Mouse (Mus musculus): ENCODE data around the gene Gnb5. TPM values are rescaled to one million over a fixed set of nuclear protein-coding genes. Genes with fewer than 3 reads are reported as not detected.

Gnb5 gene
- polyA plus RNA-seq (2016; fragmentation: Nextera tagmentation; extraction: Ambion mirVana), result 31.1 and 33.7 TPM in 2 replicates

GRCm38 (mm10) chr9:75306126-75306898 is at the start of gene Gnb5:
TSS of gene Gnb5 (plus strand) at chr9:75306288.
- H3K4me3 ChIP-seq, result no peak within 1 kb of the TSS
- H3K4me1 ChIP-seq, result no peaks in the 10 kb centered on the region
- no peaks in the 10 kb centered on the region for H3K36me3 ChIP-seq
- H3K9me3 ChIP-seq, result no peaks in the 10 kb centered on the region
- no peak within 1 kb of the TSS for H3K27ac ChIP-seq
- no peaks in the 10 kb centered on the region for H3K27me3 ChIP-seq
- 84% methylated on average over 11 of the region's 11 CpGs for WGBS
- no peak within 1 kb of the TSS for H3K4me2 ChIP-seq (replicated peaks)
- ATAC-seq (ENCODE audit: insufficient number of reproducible peaks, insufficient read depth, low FRiP score, low TSS enrichment), result no peak
- H3K9ac ChIP-seq, result no peak within 1 kb of the TSS

DNA sequence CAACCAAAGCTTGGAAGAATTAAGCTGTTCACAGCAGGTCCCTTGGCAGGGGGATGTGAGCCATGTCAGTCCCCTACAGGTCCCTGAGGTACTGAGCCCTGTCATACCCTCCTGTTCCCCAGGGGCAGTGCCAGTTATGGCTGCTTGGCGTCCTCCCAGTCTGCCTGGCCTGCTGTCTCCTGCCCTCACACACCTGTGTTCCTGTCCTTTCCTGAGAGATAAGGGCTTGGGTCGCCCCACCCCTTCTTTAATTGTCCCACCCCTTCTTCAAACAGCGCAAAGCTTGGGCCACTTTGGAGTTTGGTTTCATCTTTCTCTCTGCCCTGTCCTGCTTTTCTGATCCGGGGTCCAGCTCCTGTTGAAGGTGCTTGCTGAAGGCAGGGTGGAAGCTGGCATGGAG is 47.3 kb upstream of the Gnb5 start:
- no peak overlapping the region for H3K4me2 ChIP-seq (replicated peaks)
- no peaks in the 10 kb centered on the region for H3K36me3 ChIP-seq
- H3K4me3 ChIP-seq, result no peak overlapping the region
- no peak for ATAC-seq (ENCODE audit: insufficient number of reproducible peaks, insufficient read depth, low FRiP score, low TSS enrichment)
- H3K9ac ChIP-seq, result no peak overlapping the region
- no peaks in the 10 kb centered on the region for H3K27me3 ChIP-seq
- WGBS, result 71% methylated on average over 4 of the region's 4 CpGs
- H3K4me1 ChIP-seq, result peaks cover 1% of the 10 kb centered on the region
- H3K27ac ChIP-seq, result no peak overlapping the region
- H3K9me3 ChIP-seq, result no peaks in the 10 kb centered on the region

- no peak overlapping the region for H3K9ac ChIP-seq
- no peaks in the 10 kb centered on the region for H3K36me3 ChIP-seq
- no peaks in the 10 kb centered on the region for H3K27me3 ChIP-seq
- no peak for ATAC-seq (ENCODE audit: insufficient number of reproducible peaks, insufficient read depth, low FRiP score, low TSS enrichment)
- H3K4me1 ChIP-seq, result peaks cover 7% of the 10 kb centered on the region
- H3K4me2 ChIP-seq (replicated peaks), result no peak overlapping the region
- WGBS, result 87% methylated on average over 4 of the region's 4 CpGs
- H3K4me3 ChIP-seq, result no peak overlapping the region
- H3K9me3 ChIP-seq, result no peaks in the 10 kb centered on the region
- H3K27ac ChIP-seq, result no peak overlapping the region
These were observed 46.4 kb upstream of the Gnb5 start for GRCm38 (mm10) chr9:75259656-75260055.

GRCm38 (mm10) chr9:75261332-75261872 is 44.7 kb upstream of the Gnb5 start:
- Histone ChIP-seq H3K27me3 (no peaks in the 10 kb centered on the region), H3K9ac (no peak overlapping the region), H3K9me3 (no peaks in the 10 kb centered on the region), H3K36me3 (no peaks in the 10 kb centered on the region), H3K27ac (no peak overlapping the region), H3K4me2 (replicated peaks) (no peak overlapping the region), H3K4me3 (no peak overlapping the region), H3K4me1 (peaks cover 7% of the 10 kb centered on the region; the same call in 1 of the 2 replicates)
- ATAC-seq (ENCODE audit: insufficient number of reproducible peaks, insufficient read depth, low FRiP score, low TSS enrichment), result no peak
- WGBS, result 7% methylated on average over 8 of the region's 8 CpGs

DNA sequence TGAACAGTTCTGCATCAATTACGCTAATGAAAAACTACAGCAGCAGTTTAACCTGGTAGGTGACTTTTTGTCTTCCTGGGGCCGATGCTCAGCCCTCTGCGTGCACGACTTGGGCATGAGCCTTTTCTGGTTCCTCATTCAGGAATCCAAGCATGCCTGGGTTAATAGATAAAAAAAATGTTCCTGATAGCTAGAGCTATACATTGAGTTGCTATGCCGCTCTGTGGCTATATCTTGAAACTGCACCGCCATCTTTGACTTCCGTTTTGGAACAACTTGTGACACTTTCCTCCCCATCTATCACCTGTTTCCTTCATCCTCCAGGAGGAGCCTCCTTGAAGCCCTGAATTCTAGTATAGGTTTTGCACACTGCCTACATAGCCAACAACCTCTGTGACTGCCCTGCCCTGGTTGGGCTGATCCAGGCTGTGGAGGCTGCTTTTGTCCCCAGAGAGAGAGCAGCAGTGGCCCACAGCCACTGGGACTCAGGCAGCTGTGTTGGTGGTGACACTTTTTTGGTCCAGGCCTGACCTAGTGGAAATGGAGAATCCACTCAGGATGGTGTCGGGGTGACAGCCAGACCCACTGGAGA is 43.8 kb upstream of the Gnb5 start:
- no peak overlapping the region for H3K9ac ChIP-seq
- no peak overlapping the region for H3K27ac ChIP-seq
- H3K36me3 ChIP-seq, result no peaks in the 10 kb centered on the region
- H3K4me3 ChIP-seq, result no peak overlapping the region
- H3K4me1 ChIP-seq, result peaks cover 7% of the 10 kb centered on the region; the same call in 1 of the 2 replicates
- WGBS, result 69% methylated on average over 8 of the region's 8 CpGs
- no peaks in the 10 kb centered on the region for H3K27me3 ChIP-seq
- no peak overlapping the region for H3K4me2 ChIP-seq (replicated peaks)
- no peaks in the 10 kb centered on the region for H3K9me3 ChIP-seq
- no peak for ATAC-seq (ENCODE audit: insufficient number of reproducible peaks, insufficient read depth, low FRiP score, low TSS enrichment)

DNA sequence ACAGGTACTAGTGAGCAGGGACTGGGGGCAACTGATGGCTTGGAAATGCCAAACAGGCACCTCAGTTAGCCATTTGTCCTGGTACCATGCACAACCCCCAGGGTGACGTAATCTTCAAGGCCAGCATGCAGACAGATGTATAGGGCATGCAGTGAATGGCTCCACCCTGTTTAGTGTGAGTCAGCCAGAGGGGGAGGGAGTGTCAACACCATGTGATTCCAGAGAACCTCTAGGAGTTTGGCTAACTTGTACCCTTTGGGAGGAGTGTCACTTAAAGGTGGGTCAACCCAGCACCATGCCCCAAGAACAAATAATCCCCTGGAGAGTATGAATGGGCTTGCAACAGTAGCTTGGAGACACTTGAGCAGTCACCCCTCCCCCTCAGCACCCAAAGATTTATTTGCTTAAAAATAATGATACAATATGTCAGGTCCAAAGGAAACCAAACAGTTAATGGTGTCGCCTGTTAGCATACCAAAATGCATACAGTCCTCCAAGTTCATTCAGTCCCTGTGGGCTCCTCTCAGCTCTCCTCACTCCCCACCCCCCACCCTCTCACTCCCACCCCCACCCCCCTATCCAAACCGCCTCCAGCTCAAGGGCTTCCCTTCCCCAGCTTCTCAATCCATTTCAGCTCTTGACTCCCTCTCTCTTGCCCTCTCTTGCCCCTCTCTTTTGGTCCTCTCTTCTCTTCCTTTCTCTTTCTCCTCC is 41.9 kb upstream of the Gnb5 start:
- H3K9ac ChIP-seq, result no peak overlapping the region
- no peak overlapping the region for H3K4me3 ChIP-seq
- no peak overlapping the region for H3K4me2 ChIP-seq (replicated peaks)
- ATAC-seq (ENCODE audit: insufficient number of reproducible peaks, insufficient read depth, low FRiP score, low TSS enrichment), result no peak
- no peaks in the 10 kb centered on the region for H3K36me3 ChIP-seq
- no peak overlapping the region for H3K27ac ChIP-seq
- WGBS, result 67% methylated on average over 2 of the region's 3 CpGs
- H3K4me1 ChIP-seq, result peaks cover 7% of the 10 kb centered on the region; the same call in 1 of the 2 replicates
- no peaks in the 10 kb centered on the region for H3K27me3 ChIP-seq
- H3K9me3 ChIP-seq, result no peaks in the 10 kb centered on the region

DNA sequence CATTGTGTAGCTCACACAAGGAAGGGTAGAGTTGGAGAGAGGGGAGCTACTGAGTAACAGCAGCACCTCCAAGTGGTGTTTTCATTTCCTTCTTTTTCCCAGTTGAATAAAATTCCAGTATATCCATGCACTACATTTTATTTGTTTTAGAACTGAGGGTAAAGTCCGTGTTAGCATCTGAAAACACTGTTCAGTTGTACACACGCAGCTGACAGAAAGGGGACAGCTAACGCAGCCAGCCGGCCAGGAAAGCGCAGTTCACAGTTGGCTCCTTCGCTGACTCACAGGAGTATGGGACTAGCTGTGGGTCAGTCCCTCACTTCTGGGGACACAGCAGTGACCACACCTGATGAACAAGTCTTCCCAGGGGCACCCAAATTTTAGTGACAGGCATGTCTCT is 38.9 kb upstream of the Gnb5 start:
- WGBS, result 83% methylated on average over 6 of the region's 6 CpGs
- Histone ChIP-seq H3K9me3 (no peaks in the 10 kb centered on the region), H3K4me1 (0 out of 2 replicates have a peak, but pooled peaks cover 7% of the 10 kb centered on the region), H3K9ac (no peak overlapping the region), H3K27me3 (no peaks in the 10 kb centered on the region), H3K36me3 (no peaks in the 10 kb centered on the region), H3K4me2 (replicated peaks) (no peak overlapping the region), H3K4me3 (no peak overlapping the region), H3K27ac (no peak overlapping the region)
- ATAC-seq (ENCODE audit: insufficient number of reproducible peaks, insufficient read depth, low FRiP score, low TSS enrichment), result no peak

DNA sequence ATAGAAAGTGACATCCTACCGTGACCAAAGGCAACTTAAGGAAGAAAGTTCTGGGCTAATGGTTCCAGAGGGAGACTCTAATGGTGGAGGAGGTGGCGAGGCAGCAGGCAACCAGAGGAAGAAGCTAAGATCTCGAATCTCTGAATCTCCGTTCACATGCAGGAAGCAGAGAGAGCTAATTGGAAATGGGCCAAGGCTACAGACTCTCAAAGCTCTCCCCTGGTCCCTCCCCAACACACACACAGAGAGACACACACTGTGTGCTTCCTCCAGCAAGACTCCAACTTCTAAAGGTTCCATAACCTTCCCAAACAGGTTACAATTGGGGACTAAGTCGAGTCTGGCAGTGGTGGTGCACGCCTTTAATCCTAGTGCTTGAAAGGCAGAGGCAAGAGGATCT is 35.7 kb upstream of the Gnb5 start:
- Histone ChIP-seq H3K27me3 (no peaks in the 10 kb centered on the region), H3K36me3 (no peaks in the 10 kb centered on the region), H3K9me3 (no peaks in the 10 kb centered on the region), H3K4me3 (no peak overlapping the region), H3K4me2 (replicated peaks) (no peak overlapping the region), H3K27ac (no peak overlapping the region), H3K4me1 (no peaks in the 10 kb centered on the region), H3K9ac (no peak overlapping the region)
- ATAC-seq (ENCODE audit: insufficient number of reproducible peaks, insufficient read depth, low FRiP score, low TSS enrichment), result no peak
- 76% methylated on average over 6 of the region's 6 CpGs for WGBS

DNA sequence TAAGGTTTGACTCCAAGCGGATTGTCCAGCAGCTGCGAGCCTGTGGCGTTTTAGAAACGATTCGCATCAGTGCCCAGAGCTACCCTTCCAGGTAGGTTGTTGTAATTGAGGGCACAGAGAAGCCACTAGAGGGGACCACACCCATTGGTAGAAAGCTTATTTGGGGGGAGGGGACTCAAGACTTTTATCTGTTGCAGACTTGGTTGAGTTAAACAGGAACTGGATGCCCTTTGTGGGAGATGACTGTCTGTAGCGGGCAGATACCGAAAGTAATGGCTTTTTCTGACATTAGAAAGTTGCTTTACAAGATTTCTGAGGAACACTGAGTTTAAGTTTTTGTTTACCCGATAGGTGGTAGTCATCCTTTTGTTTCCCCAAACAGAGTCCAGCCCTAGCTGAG is 34.5 kb upstream of the Gnb5 start:
- WGBS, result 91% methylated on average over 8 of the region's 8 CpGs
- no peak overlapping the region for H3K27ac ChIP-seq
- H3K4me1 ChIP-seq, result no peaks in the 10 kb centered on the region
- no peak overlapping the region for H3K4me3 ChIP-seq
- no peaks in the 10 kb centered on the region for H3K27me3 ChIP-seq
- H3K9me3 ChIP-seq, result no peaks in the 10 kb centered on the region
- H3K9ac ChIP-seq, result no peak overlapping the region
- no peak for ATAC-seq (ENCODE audit: insufficient number of reproducible peaks, insufficient read depth, low FRiP score, low TSS enrichment)
- no peaks in the 10 kb centered on the region for H3K36me3 ChIP-seq
- H3K4me2 ChIP-seq (replicated peaks), result no peak overlapping the region

DNA sequence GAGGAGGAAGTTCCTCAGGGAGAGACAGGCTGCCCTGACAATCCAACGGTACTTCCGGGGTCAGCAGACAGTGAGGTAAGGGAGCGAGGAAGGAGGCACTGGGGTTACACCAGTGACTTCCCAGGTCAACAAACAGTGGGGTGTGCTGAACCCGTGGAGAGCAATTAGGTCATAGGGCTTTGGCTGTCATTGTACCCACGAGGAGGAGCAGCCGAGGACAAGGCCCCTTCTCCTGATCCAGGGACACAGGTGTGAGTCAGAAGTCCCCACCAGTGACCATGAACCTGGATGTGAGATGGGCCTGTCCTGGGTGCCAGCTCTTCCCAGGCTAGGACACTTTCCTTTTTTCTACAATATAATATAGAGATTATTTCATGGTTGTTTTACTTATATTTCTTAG is 32.4 kb upstream of the Gnb5 start:
- ATAC-seq (ENCODE audit: insufficient number of reproducible peaks, insufficient read depth, low FRiP score, low TSS enrichment), result no peak
- Histone ChIP-seq H3K4me3 (no peak overlapping the region), H3K36me3 (no peaks in the 10 kb centered on the region), H3K4me1 (no peaks in the 10 kb centered on the region), H3K4me2 (replicated peaks) (no peak overlapping the region), H3K9me3 (no peaks in the 10 kb centered on the region), H3K27ac (no peak overlapping the region), H3K9ac (no peak overlapping the region), H3K27me3 (no peaks in the 10 kb centered on the region)
- WGBS, result 66% methylated on average over 6 of the region's 6 CpGs

DNA sequence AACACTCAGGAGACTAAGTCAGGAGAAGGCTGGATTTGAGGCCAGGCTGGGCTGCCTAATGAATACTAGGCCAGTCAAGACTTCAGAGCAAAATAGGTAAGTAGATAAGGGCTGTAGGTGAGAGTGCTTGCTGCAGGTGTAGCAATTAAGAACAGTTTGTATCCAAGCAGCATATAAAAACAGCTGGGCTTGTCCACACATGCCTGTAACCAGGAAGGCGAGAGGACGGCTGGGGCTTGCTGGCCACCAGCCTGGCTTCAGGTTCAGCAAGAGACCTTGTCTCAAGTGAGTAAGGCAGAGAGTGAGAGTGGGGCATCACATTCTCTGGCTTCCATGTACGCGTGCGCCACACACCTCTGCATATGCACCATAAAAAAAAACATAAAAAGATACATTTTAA is 31.6 kb upstream of the Gnb5 start:
- Histone ChIP-seq H3K36me3 (no peaks in the 10 kb centered on the region), H3K4me3 (no peak overlapping the region), H3K9ac (no peak overlapping the region), H3K27me3 (no peaks in the 10 kb centered on the region), H3K4me1 (no peaks in the 10 kb centered on the region), H3K27ac (no peak overlapping the region), H3K9me3 (no peaks in the 10 kb centered on the region), H3K4me2 (replicated peaks) (no peak overlapping the region)
- 87% methylated on average over 5 of the region's 5 CpGs for WGBS
- no peak for ATAC-seq (ENCODE audit: insufficient number of reproducible peaks, insufficient read depth, low FRiP score, low TSS enrichment)

DNA sequence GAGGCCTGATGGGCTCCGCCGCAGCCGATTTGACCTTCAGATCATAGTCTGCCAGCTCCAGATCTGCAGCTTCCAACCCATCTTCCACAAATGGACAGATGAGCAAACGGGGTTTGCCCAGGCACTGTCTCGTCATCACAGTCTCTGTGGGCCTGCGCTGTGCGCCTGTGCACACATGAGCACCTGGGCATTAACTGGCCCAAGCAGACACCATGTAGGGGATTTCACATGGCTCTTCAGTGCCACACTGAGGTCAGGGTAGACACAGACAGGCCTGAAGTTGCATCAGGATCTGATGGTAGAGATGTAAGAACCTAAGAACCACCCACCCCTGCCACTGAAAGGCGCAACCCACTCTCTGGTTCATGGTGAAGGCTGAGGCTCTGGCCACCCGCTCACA is 31.0 kb upstream of the Gnb5 start:
- Histone ChIP-seq H3K4me2 (replicated peaks) (no peak overlapping the region), H3K27ac (no peak overlapping the region), H3K9ac (no peak overlapping the region), H3K36me3 (no peaks in the 10 kb centered on the region), H3K27me3 (no peaks in the 10 kb centered on the region), H3K4me1 (no peaks in the 10 kb centered on the region), H3K4me3 (no peak overlapping the region), H3K9me3 (no peaks in the 10 kb centered on the region)
- no peak for ATAC-seq (ENCODE audit: insufficient number of reproducible peaks, insufficient read depth, low FRiP score, low TSS enrichment)
- 93% methylated on average over 9 of the region's 9 CpGs for WGBS

Measured in embryonic facial prominence, embryonic 12.5 days (tissue).